31 mouse cellular contexts compared by ENCODE assay signal in genomic region chr7:134931886-134932285, GRCm38 (mm10). TPM values are rescaled to one million over a fixed set of nuclear protein-coding genes. Genes with fewer than 3 reads are reported as not detected.
"Had no signal": no experiment of that assay in that cellular context is flagged by ENCODE, and none has a peak within 500 bp of the region (broad histone marks: within the 10 kb centered on the region; RNA-seq: fewer than 3 reads in every experiment).

No protein-coding gene starts in this region.

- H3K4me1 ChIP-seq: liver, embryonic 12.5 days had no signal

- DNase-seq: gastrocnemius, adult 2 months; gastrocnemius, postnatal 10 days; gastrocnemius, postnatal 25 days; heart, adult 18-20 months; heart, postnatal 10 days; kidney, adult 11 months; kidney, adult 2 months; kidney, adult 9 months; kidney, postnatal 14 days; kidney, postnatal 36 days; layer of hippocampus, adult 9-11 months; layer of hippocampus, postnatal 36 days; left cerebral cortex, postnatal 4 days had no signal

- ATAC-seq: hindbrain, postnatal 0 days; intestine, embryonic 16.5 days; liver, embryonic 12.5 days had no signal

- H3K4me3 ChIP-seq: gastrocnemius, adult 2 months; heart, embryonic 10.5 days; heart, embryonic 12.5 days; hindbrain, embryonic 13.5 days; hindbrain, embryonic 15.5 days; kidney, embryonic 15.5 days; limb, embryonic 13.5 days; limb, embryonic 15.5 days; liver, embryonic 12.5 days had no signal

- H3K4me2 ChIP-seq: heart, embryonic 12.5 days; hindbrain, embryonic 13.5 days; hindbrain, embryonic 15.5 days; kidney, embryonic 15.5 days; limb, embryonic 13.5 days; limb, embryonic 15.5 days; liver, embryonic 12.5 days had no signal

- H3K27ac ChIP-seq: gastrocnemius, adult 2 months; heart, embryonic 10.5 days; hindbrain, embryonic 13.5 days; hindbrain, embryonic 15.5 days; hindbrain, postnatal 0 days; kidney, embryonic 15.5 days; kidney, postnatal 0 days; limb, embryonic 13.5 days; limb, embryonic 15.5 days; liver, embryonic 12.5 days; liver, embryonic 14.5 days had no signal

- H3K36me3 ChIP-seq: heart, embryonic 10.5 days; heart, embryonic 12.5 days; hindbrain, embryonic 13.5 days; hindbrain, embryonic 15.5 days; kidney, embryonic 15.5 days; limb, embryonic 13.5 days; limb, embryonic 15.5 days; liver, embryonic 12.5 days had no signal

- H3K9ac ChIP-seq: heart, embryonic 12.5 days; hindbrain, embryonic 13.5 days; hindbrain, embryonic 15.5 days; kidney, embryonic 15.5 days; limb, embryonic 13.5 days; limb, embryonic 15.5 days; liver, embryonic 12.5 days; liver, embryonic 14.5 days had no signal

- H3K9me3 ChIP-seq: heart, embryonic 10.5 days; heart, embryonic 12.5 days; hindbrain, embryonic 13.5 days; hindbrain, embryonic 15.5 days; kidney, embryonic 15.5 days; limb, embryonic 13.5 days; limb, embryonic 15.5 days; liver, embryonic 12.5 days had no signal

RNA-seq across cellular contexts. Expression of gene Fam196a, which starts 6.3 kb away (rescaled TPM):
- total RNA-seq: granulocyte monocyte progenitor cell, adult 5-6 weeks; heart, adult 18-20 months; heart, adult 8-10 months; heart, postnatal 10 days; heart, postnatal 25 days; hematopoietic stem cell, adult 5-6 weeks; liver, adult 2 months had no signal
- polyA plus RNA-seq: kidney, adult 2 months; large intestine, adult 2 months; liver, adult 2 months; liver, embryonic 14.5 days had no signal
